ENCODE assay signal across 8 mouse cellular contexts in genomic region chr2:165070096-165070816, GRCm38 (mm10). TPM values are rescaled to one million over a fixed set of nuclear protein-coding genes. Genes with fewer than 3 reads are reported as not detected.
DNase-seq lines count a peak whose midpoint lies in the region; ATAC-seq and TF ChIP-seq lines count a peak whose summit lies in the region.

No protein-coding gene starts in this region.

- no peaks in the 10 kb centered on the region for H3K9me3 ChIP-seq in CH12.LX (replicated peaks; ENCODE audit: low read length)
- no peaks in the 10 kb centered on the region for H3K9me3 ChIP-seq in embryonic facial prominence, embryonic 11.5 days (replicated peaks; ENCODE audit: control insufficient read depth, low read length)
- no peaks in the 10 kb centered on the region for H3K9me3 ChIP-seq in heart, embryonic 12.5 days (replicated peaks)

- DNase-seq in CH12.LX (ENCODE audit: extremely low read depth): peak; percentile 47
- DNase-seq in adrenal gland, adult 2 months: peak; percentile 51
- DNase-seq in embryonic facial prominence, embryonic 11.5 days (ENCODE audit: low spot score): peak; percentile 80
- DNase-seq in kidney, postnatal 25 days: peak; percentile 57 to 69
- peak; percentile 47 for DNase-seq in lung, adult 2 months
- DNase-seq in ovary, postnatal 36 days (ENCODE audit: low spot score): peak; percentile 42

- peaks cover 8 to 25% of the 10 kb centered on the region in 2 experiments for H3K4me1 ChIP-seq in CH12.LX (ENCODE audit: control insufficient read depth in 1 of 2, insufficient read depth in 2 of 2)
- H3K4me1 ChIP-seq in embryonic facial prominence, embryonic 11.5 days (ENCODE audit: control insufficient read depth, insufficient read depth, low read length): no peaks in the 10 kb centered on the region; the same call in 1 of the 2 replicates
- peaks cover 12% of the 10 kb centered on the region for H3K4me1 ChIP-seq in heart, embryonic 12.5 days (replicated peaks)
- no peaks in the 10 kb centered on the region for H3K4me1 ChIP-seq in lung, adult 2 months (ENCODE audit: control insufficient read depth, insufficient read depth, low read length)

- no peaks in the 10 kb centered on the region for H3K79me2 ChIP-seq in CH12.LX (replicated peaks; ENCODE audit: control insufficient read depth, extremely low read depth, insufficient read depth, poor library complexity, severe bottlenecking)

- H3K27ac ChIP-seq in CH12.LX (ENCODE audit: insufficient read depth, low read depth): no peak overlapping the region
- no peak overlapping the region for H3K27ac ChIP-seq in embryonic facial prominence, embryonic 11.5 days (replicated peaks; ENCODE audit: low read depth, low read length)
- no peak overlapping the region for H3K27ac ChIP-seq in heart, embryonic 12.5 days (ENCODE audit: poor library complexity, severe bottlenecking)

- WGBS in embryonic facial prominence, embryonic 11.5 days: 19% methylated on average over 23 of the region's 23 CpGs
- WGBS in heart, embryonic 12.5 days: 18% methylated on average over 23 of the region's 23 CpGs
- 35% methylated on average over 22 of the region's 23 CpGs for WGBS in lung, adult 2 months

- H3K4me3 ChIP-seq in CH12.LX (replicated peaks in 1 of 3; ENCODE audit: low read depth in 2 of 3, low read length in 2 of 3, poor library complexity in 1 of 3): no peak overlapping the region
- no peak overlapping the region for H3K4me3 ChIP-seq in embryonic facial prominence, embryonic 11.5 days (ENCODE audit: low read depth, low read length)
- H3K4me3 ChIP-seq in heart, embryonic 12.5 days: no peak overlapping the region
- no peak overlapping the region for H3K4me3 ChIP-seq in lung, adult 2 months (replicated peaks; ENCODE audit: extremely low read depth, low read depth, low read length)

- no peak for TF ChIP-seq EP300 in CH12.LX (IDR thresholded peaks at IDR 0.05; ENCODE audit: low read length)

- peak; percentile 32 for TF ChIP-seq RAD21 in CH12.LX (IDR thresholded peaks at IDR 0.05; ENCODE audit: low read depth, low read length)

- peak; percentile 31 to 70; a peak in 3 of 4 replicates for TF ChIP-seq CTCF in CH12.LX (conservative IDR thresholded peaks at IDR 0.05 in 1 of 2, IDR thresholded peaks at IDR 0.05 in 1 of 2; ENCODE audit: low read depth in 2 of 2, low read length in 2 of 2)
- peak; percentile 58 for TF ChIP-seq CTCF in lung, adult 2 months (IDR thresholded peaks at IDR 0.05; ENCODE audit: insufficient read depth, low read length)

- no peak overlapping the region for H3K4me2 ChIP-seq in CH12.LX (ENCODE audit: insufficient read depth, low read depth, poor library complexity, severe bottlenecking)
- H3K4me2 ChIP-seq in embryonic facial prominence, embryonic 11.5 days (ENCODE audit: low read depth, low read length): peak overlapping the region; percentile 21; the same call in 1 of the 2 replicates
- peak overlapping the region; percentile 35; the same call in 1 of the 2 replicates for H3K4me2 ChIP-seq in heart, embryonic 12.5 days

- in situ Hi-C loops in CH12.LX (cut with MboI; ENCODE audit: low pct_ligation_motif_present, low pct_unique_long_range_greater_than_20kb, low sequenced_read_pairs): loop anchor here (10.0 kb wide), 1 partner anchor 265 kb away; no protein-coding TSS in a partner anchor

- TF ChIP-seq POLR2A in CH12.LX (IDR thresholded peaks at IDR 0.05; ENCODE audit: low read depth, low read length): peak; percentile 14; the same call in 1 of the 2 replicates
- TF ChIP-seq POLR2A in lung, adult 2 months (IDR thresholded peaks at IDR 0.05; ENCODE audit: borderline replicate concordance, extremely low read depth, low read depth, low read length): no peak

- 0 out of 2 replicates have a peak, but pooled peaks have one; percentile 29 for ATAC-seq in embryonic facial prominence, embryonic 11.5 days (replicated peaks; ENCODE audit: insufficient number of reproducible peaks, low FRiP score, low TSS enrichment, low read depth)
- 0 out of 2 replicates have a peak, but pooled peaks have one; percentile 16 for ATAC-seq in heart, embryonic 12.5 days (ENCODE audit: insufficient number of reproducible peaks, low FRiP score)
- ATAC-seq in activated CD4-positive, CD25-positive, alpha-beta regulatory T cell, adult 4 months: no peak

- no peaks in the 10 kb centered on the region for H3K27me3 ChIP-seq in CH12.LX (replicated peaks)
- H3K27me3 ChIP-seq in embryonic facial prominence, embryonic 11.5 days (ENCODE audit: control insufficient read depth, insufficient read depth, low read length): peaks cover 4% of the 10 kb centered on the region
- peaks cover 72% of the 10 kb centered on the region for H3K27me3 ChIP-seq in heart, embryonic 12.5 days (replicated peaks)

- no peak overlapping the region for H3K9ac ChIP-seq in CH12.LX (ENCODE audit: insufficient read depth, low read depth)
- H3K9ac ChIP-seq in embryonic facial prominence, embryonic 11.5 days (replicated peaks; ENCODE audit: low read length): no peak overlapping the region
- no peak overlapping the region for H3K9ac ChIP-seq in heart, embryonic 12.5 days

- dilution Hi-C loops in CH12.LX (cut with MboI; ENCODE audit: extremely low pct_ligation_motif_present, extremely low pct_unique_long_range_greater_than_20kb, low sequenced_read_pairs): no loop called here

- H3K36me3 ChIP-seq in CH12.LX (replicated peaks in 1 of 2; ENCODE audit: control insufficient read depth in 1 of 2, insufficient read depth in 1 of 2, low read length in 1 of 2): peaks cover 52 to 64% of the 10 kb centered on the region in 2 experiments
- no peaks in the 10 kb centered on the region for H3K36me3 ChIP-seq in embryonic facial prominence, embryonic 11.5 days (replicated peaks; ENCODE audit: control insufficient read depth, insufficient read depth, low read depth, low read length)
- H3K36me3 ChIP-seq in heart, embryonic 12.5 days: no peaks in the 10 kb centered on the region

TF ChIP-seq in CH12.LX, 34 proteins besides CTCF, POLR2A, EP300 and RAD21:
- TF ChIP-seq SMC3 (IDR thresholded peaks at IDR 0.05; ENCODE audit: low read depth, low read length) (peak; percentile 38), SIN3A (IDR thresholded peaks at IDR 0.05; ENCODE audit: low read length) (no peak), JUND (conservative IDR thresholded peaks at IDR 0.05; ENCODE audit: low read depth, low read length) (no peak), USF2 (conservative IDR thresholded peaks at IDR 0.05; ENCODE audit: low read depth, low read length) (no peak), NRF1 (IDR thresholded peaks at IDR 0.05; ENCODE audit: low read depth, low read length) (no peak), HCFC1 (IDR thresholded peaks at IDR 0.05; ENCODE audit: low read depth, low read length) (no peak), CHD1 (IDR thresholded peaks at IDR 0.05; ENCODE audit: low read depth, low read length) (no peak)

RNA-seq across cellular contexts. Expression of gene Cd40, which starts 14.8 kb away (rescaled TPM):
- 146 and 149 TPM in 2 replicates for total RNA-seq in CH12.LX (2012; rRNA removed)
- total RNA-seq in CH12.LX (2014; rRNA removed): 191 and 223 TPM in 2 replicates
- 147 and 149 TPM in 2 replicates for polyA plus RNA-seq in CH12.LX (2012; ENCODE audit: insufficient read length, low read depth)
- total RNA-seq in adrenal gland, adult 2 months (2021): 1 to 10 TPM; 2.4 to 2.9 TPM
- polyA plus RNA-seq in adrenal gland, adult 2 months (2012; rRNA removed): 3.2 and 5.3 TPM in 2 replicates
- 5.3 and 6.1 TPM in 2 replicates for polyA plus RNA-seq in embryonic facial prominence, embryonic 11.5 days (2014; fragmentation: Nextera tagmentation; extraction: Ambion mirVana)
- 7.2 and 7.7 TPM in 2 replicates for polyA plus RNA-seq in heart, embryonic 12.5 days (2016; fragmentation: Nextera tagmentation; extraction: Ambion mirVana)
- polyA plus RNA-seq in lung, adult 2 months (2012; rRNA removed): 36.2 and 51.7 TPM in 2 replicates
- polyA plus RNA-seq in activated CD4-positive, CD25-positive, alpha-beta regulatory T cell, adult 4 months (2017; shearing (Covaris generic)): 1 to 10 TPM; 1.2 to 1.7 TPM

RNA-seq across cellular contexts. Expression of gene 1700025C18Rik, which starts 20.3 kb away (rescaled TPM):
- not detected in 2 replicates for total RNA-seq in CH12.LX (2012; rRNA removed)
- not detected in 2 replicates for total RNA-seq in CH12.LX (2014; rRNA removed)
- not detected in 2 replicates for polyA plus RNA-seq in CH12.LX (2012; ENCODE audit: insufficient read length, low read depth)
- not detected for total RNA-seq in adrenal gland, adult 2 months (2021)
- polyA plus RNA-seq in adrenal gland, adult 2 months (2012; rRNA removed): not detected in 2 replicates
- polyA plus RNA-seq in embryonic facial prominence, embryonic 11.5 days (2014; fragmentation: Nextera tagmentation; extraction: Ambion mirVana): not detected in 2 replicates
- polyA plus RNA-seq in heart, embryonic 12.5 days (2016; fragmentation: Nextera tagmentation; extraction: Ambion mirVana): not detected in 2 replicates
- not detected in 2 replicates for polyA plus RNA-seq in lung, adult 2 months (2012; rRNA removed)
- polyA plus RNA-seq in activated CD4-positive, CD25-positive, alpha-beta regulatory T cell, adult 4 months (2017; shearing (Covaris generic)): not detected

RNA-seq across cellular contexts. Expression of gene Ncoa5, which starts 35.6 kb away (rescaled TPM):
- total RNA-seq in CH12.LX (2012; rRNA removed) (20.1 and 26.5 TPM in 2 replicates), CH12.LX (2014; rRNA removed) (18.6 and 18.9 TPM in 2 replicates)
- 45.1 and 46.4 TPM in 2 replicates for polyA plus RNA-seq in CH12.LX (2012; ENCODE audit: insufficient read length, low read depth)
- total RNA-seq in adrenal gland, adult 2 months (2021): 10 to 100 TPM; 21.0 to 37.6 TPM
- 22.3 and 22.6 TPM in 2 replicates for polyA plus RNA-seq in adrenal gland, adult 2 months (2012; rRNA removed)
- 64.9 and 71.9 TPM in 2 replicates for polyA plus RNA-seq in embryonic facial prominence, embryonic 11.5 days (2014; fragmentation: Nextera tagmentation; extraction: Ambion mirVana)
- 50.6 and 55.8 TPM in 2 replicates for polyA plus RNA-seq in heart, embryonic 12.5 days (2016; fragmentation: Nextera tagmentation; extraction: Ambion mirVana)
- polyA plus RNA-seq in lung, adult 2 months (2012; rRNA removed): 27.7 and 29.1 TPM in 2 replicates
- polyA plus RNA-seq in activated CD4-positive, CD25-positive, alpha-beta regulatory T cell, adult 4 months (2017; shearing (Covaris generic)): 10 to 100 TPM; 21.6 to 34.8 TPM
